Mouse (Mus musculus): ENCODE measurements around the gene Chaf1a. TPM values are rescaled to one million over a fixed set of nuclear protein-coding genes. Genes with fewer than 3 reads are reported as not detected.
A peak's percentile ranks its signal among the peaks of the same experiment; 100 is the strongest.

Gene Chaf1a
- polyA plus RNA-seq, 1 experiment from 2014 or later = 16.6 TPM

DNA sequence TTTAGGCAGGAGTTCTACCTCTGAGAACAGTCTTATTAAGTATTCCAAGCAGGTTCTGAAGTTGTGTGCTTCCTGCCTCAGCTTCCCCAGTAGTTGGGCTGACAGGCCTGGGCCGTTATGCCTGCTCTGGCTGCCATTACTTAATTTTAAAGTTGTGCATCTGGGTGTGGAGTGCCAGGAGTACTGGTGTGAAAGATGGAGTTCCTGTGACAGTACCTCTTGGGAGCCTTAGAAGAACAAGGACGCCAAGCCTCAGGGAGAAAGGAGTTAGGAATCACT lies 30.3 kb upstream of the Chaf1a start:
- H3K27ac ChIP-seq (replicated peaks) = no peak overlapping the region
- 58% methylated on average over 2 of the region's 2 CpGs for WGBS (ENCODE audit: insufficient replicate concordance)

GRCm38 (mm10) chr17:56010255-56010654 lies 30.0 kb upstream of the Chaf1a start:
- Histone ChIP-seq H3K4me1 (replicated peaks) (peaks cover 42% of the 10 kb centered on the region), H3K9me3 (replicated peaks) (no peaks in the 10 kb centered on the region), H3K27me3 (peaks cover 6% of the 10 kb centered on the region; the same call in 1 of the 2 replicates), H3K36me3 (replicated peaks) (peaks cover 16% of the 10 kb centered on the region), H3K4me2 (peak overlapping the region; percentile 99), H3K4me3 (replicated peaks) (peak overlapping the region; percentile 78; the same call in 1 of the 2 replicates), H3K27ac (replicated peaks) (no peak overlapping the region), H3K9ac (no peak overlapping the region)
- no peak for ATAC-seq (ENCODE audit: insufficient read depth)
- 61% methylated on average over 14 of the region's 14 CpGs for WGBS (ENCODE audit: insufficient replicate concordance)

More for the DNA sequence above, 30.3 kb upstream of the Chaf1a start:
- Histone ChIP-seq H3K36me3 (replicated peaks) (peaks cover 13% of the 10 kb centered on the region; the same call in 1 of the 2 replicates), H3K4me1 (replicated peaks) (peaks cover 43% of the 10 kb centered on the region), H3K4me2 (peak overlapping the region; percentile 99), H3K4me3 (replicated peaks) (peak overlapping the region; percentile 78), H3K9ac (peak overlapping the region; percentile 69; the same call in 1 of the 2 replicates), H3K9me3 (replicated peaks) (no peaks in the 10 kb centered on the region), H3K27me3 (peaks cover 6% of the 10 kb centered on the region; the same call in 1 of the 2 replicates)
- no peak for ATAC-seq (ENCODE audit: insufficient read depth)

- 1% methylated on average over 9 of the region's 9 CpGs for WGBS (ENCODE audit: insufficient replicate concordance)
- H3K4me1 ChIP-seq (replicated peaks) = peaks cover 38% of the 10 kb centered on the region
- peak overlapping the region; percentile 78; the same call in 1 of the 2 replicates for H3K4me3 ChIP-seq (replicated peaks)
- H3K9me3 ChIP-seq (replicated peaks) = no peaks in the 10 kb centered on the region
- peak overlapping the region; percentile 99 for H3K4me2 ChIP-seq
- ATAC-seq (ENCODE audit: insufficient read depth) = no peak
- peaks cover 21% of the 10 kb centered on the region for H3K36me3 ChIP-seq (replicated peaks)
- H3K9ac ChIP-seq = no peak overlapping the region
- H3K27me3 ChIP-seq = peaks cover 6% of the 10 kb centered on the region; the same call in 1 of the 2 replicates
- no peak overlapping the region for H3K27ac ChIP-seq (replicated peaks)
Measured at GRCm38 (mm10) chr17:56010681-56011080, 29.6 kb upstream of the Chaf1a start.

DNA sequence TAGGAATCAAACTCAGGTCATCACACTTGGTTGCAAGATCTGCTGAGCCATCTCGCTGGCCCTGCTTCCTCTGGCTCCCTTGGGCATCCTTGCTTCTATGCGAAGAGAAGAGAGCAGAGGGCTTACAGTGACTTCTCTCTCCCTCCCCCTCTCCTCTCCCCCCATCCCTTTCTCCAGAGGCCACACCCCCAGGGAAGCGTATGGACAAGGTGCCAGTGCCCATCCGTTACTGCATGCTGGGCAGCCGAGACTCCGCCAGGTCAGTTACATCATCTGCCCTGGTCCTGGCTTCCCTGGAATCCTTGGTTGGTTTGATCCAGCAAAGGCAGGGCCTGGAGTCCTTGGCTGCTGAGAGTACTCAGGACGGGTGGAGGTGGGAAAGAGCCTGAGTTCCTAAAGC lies 28.8 kb upstream of the Chaf1a start:
- H3K9me3 ChIP-seq (replicated peaks) = no peaks in the 10 kb centered on the region
- peaks cover 28% of the 10 kb centered on the region for H3K36me3 ChIP-seq (replicated peaks)
- H3K27me3 ChIP-seq = peaks cover 6% of the 10 kb centered on the region; the same call in 1 of the 2 replicates
- H3K4me2 ChIP-seq = no peak overlapping the region
- H3K4me1 ChIP-seq (replicated peaks) = peaks cover 38% of the 10 kb centered on the region
- H3K9ac ChIP-seq = no peak overlapping the region
- H3K4me3 ChIP-seq (replicated peaks) = no peak overlapping the region
- no peak for ATAC-seq (ENCODE audit: insufficient read depth)
- no peak overlapping the region for H3K27ac ChIP-seq (replicated peaks)
- 73% methylated on average over 7 of the region's 7 CpGs for WGBS (ENCODE audit: insufficient replicate concordance)

DNA sequence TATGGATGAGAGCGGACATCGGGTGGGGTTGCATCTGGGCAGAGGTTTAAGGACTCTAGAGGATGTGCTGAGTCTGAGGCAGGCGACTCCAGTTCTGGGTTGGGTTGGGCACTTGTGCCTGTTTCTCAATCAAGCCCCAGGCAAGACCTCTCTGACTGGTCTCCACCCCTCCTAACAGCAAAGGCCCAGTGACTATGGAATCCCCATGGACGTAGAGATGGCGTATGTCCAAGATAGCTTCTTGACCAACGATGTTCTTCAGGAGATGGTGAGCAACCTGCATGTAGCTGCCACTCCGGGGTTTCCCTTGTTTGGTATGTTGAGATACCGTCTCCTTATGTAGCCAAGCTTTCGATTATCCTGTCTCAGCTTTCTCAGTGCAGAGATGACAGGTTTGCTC lies 24.9 kb upstream of the Chaf1a start:
- H3K36me3 ChIP-seq (replicated peaks) = peaks cover 66% of the 10 kb centered on the region
- 82% methylated on average over 9 of the region's 9 CpGs for WGBS (ENCODE audit: insufficient replicate concordance)

DNA sequence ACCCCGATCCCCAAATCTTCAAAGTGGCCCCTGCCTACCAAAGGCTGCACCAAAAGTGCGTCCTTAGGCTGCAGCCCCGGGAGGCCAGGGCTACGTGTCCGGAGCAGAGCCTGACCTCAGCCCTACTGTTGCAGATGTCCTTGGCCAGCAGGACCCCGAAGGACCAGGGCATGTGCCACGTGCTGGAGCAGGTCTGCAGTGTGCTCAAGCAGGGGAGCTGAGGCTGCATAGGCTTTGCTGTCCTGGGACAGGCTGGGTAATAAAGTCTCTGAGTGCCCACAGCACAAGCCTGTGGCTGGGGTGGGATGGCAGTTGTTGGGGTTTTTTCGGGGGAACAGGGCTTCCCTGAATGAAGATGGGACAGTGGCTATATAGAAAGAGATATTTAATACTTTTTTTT lies 23.9 kb upstream of the Chaf1a start:
- no peak overlapping the region for H3K4me3 ChIP-seq (replicated peaks)
- H3K27me3 ChIP-seq = no peaks in the 10 kb centered on the region
- H3K4me1 ChIP-seq (replicated peaks) = peaks cover 5% of the 10 kb centered on the region
- H3K27ac ChIP-seq (replicated peaks) = no peak overlapping the region
- no peaks in the 10 kb centered on the region for H3K9me3 ChIP-seq (replicated peaks)
- H3K4me2 ChIP-seq = no peak overlapping the region
- H3K9ac ChIP-seq = no peak overlapping the region
- ATAC-seq (ENCODE audit: insufficient read depth) = no peak
- peaks cover 77% of the 10 kb centered on the region for H3K36me3 ChIP-seq (replicated peaks)
- 77% methylated on average over 8 of the region's 8 CpGs for WGBS (ENCODE audit: insufficient replicate concordance)

More for the DNA sequence above, 24.9 kb upstream of the Chaf1a start:
- no peak overlapping the region for H3K4me2 ChIP-seq
- H3K27me3 ChIP-seq = peaks cover 2% of the 10 kb centered on the region; the same call in 1 of the 2 replicates
- no peaks in the 10 kb centered on the region for H3K9me3 ChIP-seq (replicated peaks)
- ATAC-seq (ENCODE audit: insufficient read depth) = no peak
- H3K9ac ChIP-seq = no peak overlapping the region
- H3K4me3 ChIP-seq (replicated peaks) = no peak overlapping the region
- H3K27ac ChIP-seq (replicated peaks) = no peak overlapping the region
- H3K4me1 ChIP-seq (replicated peaks) = peaks cover 7% of the 10 kb centered on the region

DNA sequence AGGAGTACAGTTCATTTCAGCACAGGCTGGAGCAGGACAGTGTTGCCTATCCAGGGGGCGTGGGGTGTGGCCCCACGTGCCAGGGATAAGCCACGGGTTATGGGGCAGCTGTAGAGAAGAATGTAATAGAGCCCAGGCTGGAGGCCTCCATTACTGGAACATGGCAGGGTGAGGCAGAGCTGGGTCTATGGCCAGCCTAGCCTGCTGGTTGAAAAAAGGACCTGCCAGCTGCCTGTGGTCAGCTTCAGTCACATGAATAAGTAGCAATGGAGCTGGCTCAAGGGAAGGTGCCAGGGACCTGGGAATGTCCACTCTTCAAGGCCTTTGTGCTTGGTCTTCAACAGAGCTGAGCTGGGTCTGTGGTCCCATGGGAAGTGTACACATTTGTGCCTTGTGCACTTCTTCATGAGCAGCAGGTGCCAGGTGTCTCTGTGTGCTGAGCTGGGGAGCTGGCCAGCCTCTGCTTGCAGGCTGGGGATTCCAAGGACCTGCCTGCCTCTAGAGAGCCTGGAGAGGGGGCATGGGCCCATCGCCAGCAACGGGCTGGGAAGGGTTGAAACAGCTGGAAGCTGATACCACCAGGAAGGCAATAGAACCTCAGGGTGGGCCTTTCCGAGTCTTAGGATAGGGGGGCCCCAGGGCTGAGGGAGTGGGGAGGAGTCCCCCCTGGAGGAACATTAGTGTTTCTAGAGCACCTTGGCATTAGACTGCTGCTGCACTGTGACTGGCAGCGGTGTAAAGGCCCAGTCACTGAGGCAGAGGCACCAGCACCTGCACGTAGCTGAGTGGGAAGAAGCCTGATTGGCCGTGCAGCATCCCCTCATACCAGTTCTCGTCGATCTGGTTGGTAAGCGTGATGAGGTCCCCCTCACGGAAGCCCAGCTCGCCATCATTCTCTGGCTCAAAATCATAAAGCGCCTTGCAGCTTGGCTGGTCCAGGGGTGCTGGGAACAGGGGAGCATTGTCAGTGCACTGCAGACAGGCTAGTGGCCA lies 23.1 kb upstream of the Chaf1a start:
- H3K4me2 ChIP-seq = no peak overlapping the region
- no peak overlapping the region for H3K4me3 ChIP-seq (replicated peaks)
- no peak overlapping the region for H3K9ac ChIP-seq
- H3K27me3 ChIP-seq = no peaks in the 10 kb centered on the region
- no peak overlapping the region for H3K27ac ChIP-seq (replicated peaks)
- H3K36me3 ChIP-seq (replicated peaks) = peaks cover 78% of the 10 kb centered on the region
- no peaks in the 10 kb centered on the region for H3K9me3 ChIP-seq (replicated peaks)
- H3K4me1 ChIP-seq (replicated peaks) = peaks cover 12% of the 10 kb centered on the region
- WGBS (ENCODE audit: insufficient replicate concordance) = 83% methylated on average over 15 of the region's 15 CpGs
- no peak for ATAC-seq (ENCODE audit: insufficient read depth)

DNA sequence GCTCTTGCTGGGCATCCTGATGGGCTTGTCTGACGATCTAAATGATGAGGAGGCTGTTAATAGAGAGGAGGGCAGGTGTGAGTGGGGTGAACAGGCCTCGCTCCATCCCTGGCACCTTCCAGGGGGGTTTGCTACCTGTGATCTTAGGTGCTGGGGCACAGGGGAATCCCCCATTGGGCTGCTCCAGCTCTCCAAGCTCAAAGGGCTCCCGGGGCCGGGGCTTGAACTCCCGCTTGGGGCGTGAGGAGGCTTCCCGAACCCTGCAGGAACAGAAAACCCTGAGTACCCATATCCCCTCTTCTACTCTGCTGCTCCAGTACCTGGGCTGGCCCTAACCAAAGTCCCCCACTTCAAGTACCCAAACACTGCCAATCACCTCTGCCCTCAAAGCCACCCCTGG lies 22.4 kb upstream of the Chaf1a start:
- Histone ChIP-seq H3K27me3 (no peaks in the 10 kb centered on the region), H3K4me3 (replicated peaks) (no peak overlapping the region), H3K4me1 (replicated peaks) (peaks cover 20% of the 10 kb centered on the region), H3K4me2 (no peak overlapping the region), H3K9me3 (replicated peaks) (no peaks in the 10 kb centered on the region), H3K36me3 (replicated peaks) (peaks cover 73% of the 10 kb centered on the region), H3K27ac (replicated peaks) (no peak overlapping the region), H3K9ac (no peak overlapping the region)
- WGBS (ENCODE audit: insufficient replicate concordance) = 85% methylated on average over 7 of the region's 7 CpGs
- ATAC-seq (ENCODE audit: insufficient read depth) = no peak

- no peak for ATAC-seq (ENCODE audit: insufficient read depth)
- H3K27ac ChIP-seq (replicated peaks) = no peak overlapping the region
- WGBS (ENCODE audit: insufficient replicate concordance) = 70% methylated on average over 20 of the region's 20 CpGs
Measured at GRCm38 (mm10) chr17:56018347-56019131, 21.7 kb upstream of the Chaf1a start.

DNA sequence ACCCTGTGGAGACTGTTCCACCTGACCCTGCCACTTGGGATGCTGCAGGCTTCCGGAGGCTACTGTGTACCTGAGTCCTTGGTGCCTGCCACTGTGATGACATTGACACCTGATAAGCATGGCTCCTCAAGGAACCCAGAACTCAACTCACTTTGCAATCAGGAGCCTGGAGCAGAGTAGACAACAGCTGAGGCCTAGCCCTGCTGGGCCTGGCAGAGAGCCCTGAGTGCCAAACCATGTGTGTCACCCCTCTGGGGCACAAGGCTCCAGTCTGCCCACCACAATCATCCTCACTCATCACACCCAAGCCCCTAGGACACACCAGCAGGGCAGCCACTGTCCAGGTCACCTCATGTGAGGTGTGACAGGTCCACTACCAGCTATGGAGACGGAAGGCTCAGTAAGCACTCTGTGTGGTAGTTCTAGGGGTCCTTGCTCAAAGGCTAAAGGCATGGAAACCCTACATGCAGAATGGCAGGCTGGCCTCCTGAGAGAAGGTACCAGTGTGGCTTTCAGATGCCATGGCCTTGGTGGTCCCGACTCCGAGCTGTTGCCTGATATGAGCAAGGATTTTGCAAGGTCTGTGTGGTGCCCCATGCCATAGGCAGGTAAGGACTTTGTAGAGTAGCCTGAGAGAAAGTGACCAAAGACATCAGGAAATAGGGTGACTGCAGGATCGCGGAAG lies 19.7 kb upstream of the Chaf1a start:
- no peak for ATAC-seq (ENCODE audit: insufficient read depth)

More at GRCm38 (mm10) chr17:56018347-56019131, 21.7 kb upstream of the Chaf1a start:
- no peaks in the 10 kb centered on the region for H3K9me3 ChIP-seq (replicated peaks)
- peaks cover 68% of the 10 kb centered on the region for H3K36me3 ChIP-seq (replicated peaks)
- no peak overlapping the region for H3K4me3 ChIP-seq (replicated peaks)
- H3K27me3 ChIP-seq = no peaks in the 10 kb centered on the region
- H3K4me1 ChIP-seq (replicated peaks) = peaks cover 26% of the 10 kb centered on the region
- H3K9ac ChIP-seq = no peak overlapping the region
- H3K4me2 ChIP-seq = no peak overlapping the region

More for the DNA sequence above, 19.7 kb upstream of the Chaf1a start:
- H3K4me1 ChIP-seq (replicated peaks) = peaks cover 42% of the 10 kb centered on the region
- no peaks in the 10 kb centered on the region for H3K9me3 ChIP-seq (replicated peaks)
- H3K27ac ChIP-seq (replicated peaks) = no peak overlapping the region
- H3K27me3 ChIP-seq = no peaks in the 10 kb centered on the region
- no peak overlapping the region for H3K4me3 ChIP-seq (replicated peaks)
- WGBS (ENCODE audit: insufficient replicate concordance) = 82% methylated on average over 6 of the region's 6 CpGs
- no peak overlapping the region for H3K9ac ChIP-seq
- H3K36me3 ChIP-seq (replicated peaks) = peaks cover 66% of the 10 kb centered on the region
- H3K4me2 ChIP-seq = no peak overlapping the region

All from liver, embryonic 15.5 days (tissue).